Mouse (Mus musculus): ENCODE measurements around the gene BC048679. TPM values are rescaled to one million over a fixed set of nuclear protein-coding genes. Genes with fewer than 3 reads are reported as not detected.
"Not testable (repeated sequence)": the region's sequence is repeated elsewhere in the genome, so short reads cannot be mapped to it uniquely, and the experiment has no call there.

The BC048679 gene
- total RNA-seq, 2 experiments from 2014 or later = not detected

DNA sequence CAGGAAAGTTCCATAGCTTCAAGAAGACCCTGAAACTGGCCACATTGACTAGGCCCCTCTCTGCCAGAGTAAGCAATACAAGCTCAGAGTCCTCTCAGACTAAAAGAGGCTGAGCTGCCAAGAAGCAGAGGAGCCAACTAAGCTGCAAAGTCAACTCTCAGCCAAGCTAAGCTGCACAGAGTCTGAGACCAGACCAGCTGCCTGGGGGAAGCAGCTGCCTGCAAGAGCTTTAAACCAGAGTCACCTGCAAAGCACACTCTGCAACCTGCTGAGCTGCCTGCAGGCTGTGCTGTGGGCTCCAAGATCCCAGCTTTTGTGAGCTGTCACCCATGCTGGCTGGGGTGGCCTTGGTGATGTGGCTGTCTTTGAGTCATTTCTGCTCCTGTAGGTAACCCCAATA lies 19.8 kb downstream of the BC048679 start:
- DNase-seq (ENCODE audit: extremely low spot score in 1 of 2, low spot score in 1 of 2) = not testable (repeated sequence)

- no peak for DNase-seq (ENCODE audit: extremely low spot score in 1 of 2, low spot score in 1 of 2)
Observed at GRCm38 (mm10) chr7:81476833-81477232, 21.2 kb downstream of the BC048679 start.

- peak in 1 of 2 experiments; percentile 19 for DNase-seq (ENCODE audit: extremely low spot score in 1 of 2, low spot score in 1 of 2)
Observed at GRCm38 (mm10) chr7:81475221-81475620, 22.9 kb downstream of the BC048679 start.

DNA sequence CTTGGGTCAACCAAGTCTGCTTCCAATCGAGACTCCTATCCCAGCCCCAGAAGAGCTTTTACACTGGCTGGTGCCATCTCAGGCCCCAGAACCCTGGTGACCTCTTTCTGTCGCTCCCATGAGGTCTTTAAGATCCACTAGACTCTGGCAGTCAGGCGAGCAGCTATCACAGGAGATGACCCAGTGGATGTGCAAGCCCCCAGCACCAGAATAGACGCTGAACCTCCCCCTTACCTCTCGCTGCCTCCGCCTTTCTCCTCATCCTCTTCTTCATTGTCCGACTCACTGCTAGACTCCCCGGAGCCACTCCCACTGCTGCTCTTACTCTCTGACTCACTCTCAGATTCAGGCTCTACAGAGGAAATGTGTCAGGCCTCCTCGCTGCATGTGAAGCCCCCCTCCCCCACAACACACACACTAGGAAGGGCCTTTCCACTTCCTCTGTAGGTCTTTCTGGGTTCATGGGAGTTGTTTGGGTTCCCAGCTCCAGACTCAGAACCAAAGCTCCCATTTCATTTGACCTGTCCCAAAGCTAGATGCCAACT lies 33.1 kb downstream of the BC048679 start:
- peak in 1 of 2 experiments; percentile 4 for DNase-seq (ENCODE audit: extremely low spot score in 1 of 2, low spot score in 1 of 2)

DNA sequence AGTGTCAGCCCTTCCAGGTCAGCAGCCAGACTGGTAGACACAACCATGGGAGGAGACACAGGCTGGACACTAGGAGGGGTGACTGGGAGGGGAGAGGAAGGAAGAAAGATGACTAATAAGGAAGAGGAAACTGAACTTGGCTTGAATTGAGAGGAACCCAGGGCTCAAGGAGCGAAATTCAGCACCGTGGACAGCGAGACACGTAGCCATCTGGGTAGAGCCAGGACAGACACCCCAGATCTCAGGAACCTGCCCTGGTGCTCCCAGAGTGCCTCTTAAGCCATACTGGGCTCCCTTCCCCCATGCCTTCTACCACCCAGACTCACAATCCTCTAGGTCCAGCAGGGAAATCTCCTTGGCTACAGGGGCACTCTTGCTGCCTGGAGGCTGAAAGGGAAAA lies 34.0 kb downstream of the BC048679 start:
- no peak for DNase-seq (ENCODE audit: extremely low spot score in 1 of 2, low spot score in 1 of 2)

GRCm38 (mm10) chr7:81462815-81463214 lies 35.3 kb downstream of the BC048679 start:
- no peak for DNase-seq (ENCODE audit: extremely low spot score in 1 of 2, low spot score in 1 of 2)

DNA sequence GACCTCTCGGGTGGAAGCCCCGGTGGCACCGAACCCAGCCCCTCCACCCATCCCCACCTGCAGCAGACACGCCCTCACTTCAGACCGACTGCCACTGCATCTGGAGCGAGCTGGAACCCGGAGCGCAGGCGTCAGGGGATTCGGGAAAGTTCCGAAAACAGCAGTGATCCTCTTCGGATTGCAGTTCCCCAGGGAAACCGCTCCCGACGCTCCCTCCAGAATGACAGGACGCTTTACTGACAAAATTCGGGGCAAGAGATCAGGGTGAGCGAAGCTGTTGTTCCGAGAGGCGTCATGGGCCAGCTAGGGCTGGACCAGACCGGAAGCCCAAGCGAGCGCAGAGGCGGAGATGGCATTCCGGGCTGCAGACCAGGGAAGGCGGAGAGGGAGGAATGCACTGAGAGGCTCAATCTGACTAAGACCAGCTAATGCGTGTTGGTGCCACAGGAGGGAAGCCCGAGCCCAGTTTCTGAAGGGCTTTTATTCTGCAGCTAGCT lies 42.9 kb downstream of the BC048679 start, which contains the start of gene Cpeb1:
Gene Cpeb1 (minus strand): TSS at position 311 of the 497 bp plus-strand sequence.
- DNase-seq (ENCODE audit: extremely low spot score in 1 of 2, low spot score in 1 of 2) = peak; percentile 44 to 51

DNA sequence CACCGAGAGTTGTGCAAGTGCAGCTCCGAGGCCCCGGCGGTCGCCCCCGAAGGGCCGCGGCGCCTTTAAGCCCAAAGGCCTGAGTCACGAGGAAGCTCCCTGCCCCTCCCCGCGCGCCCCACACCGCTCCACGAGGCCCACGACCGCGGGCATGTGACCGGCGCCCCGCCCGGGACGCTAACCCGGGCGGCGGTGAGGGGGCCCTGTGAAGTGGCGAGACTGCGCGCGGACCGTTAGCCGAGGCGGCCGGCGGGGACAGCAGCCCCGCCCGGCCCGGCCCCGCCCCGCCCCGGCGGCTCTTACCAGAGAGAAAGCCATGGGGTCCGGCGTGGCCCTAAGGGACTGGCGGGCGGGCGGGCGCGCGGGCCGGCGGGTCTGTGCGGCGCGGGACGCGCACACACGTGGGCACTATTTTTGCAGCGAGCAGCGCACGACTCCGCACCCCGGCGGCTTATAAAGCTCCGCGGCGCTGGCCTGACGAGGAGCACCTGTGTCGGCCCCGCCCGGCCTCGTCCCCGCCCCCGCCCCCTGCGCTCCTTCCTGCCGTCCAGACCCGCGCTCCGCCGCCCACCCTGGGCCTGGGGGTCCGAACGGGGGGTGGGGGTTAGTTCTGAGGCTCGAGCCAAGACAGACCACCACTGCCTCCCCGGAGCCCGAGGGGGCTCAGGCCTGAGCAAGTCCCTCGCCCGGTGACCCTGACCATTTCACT lies 43.6 kb downstream of the BC048679 start:
- DNase-seq (ENCODE audit: extremely low spot score in 1 of 2, low spot score in 1 of 2) = peak; percentile 57

DNA sequence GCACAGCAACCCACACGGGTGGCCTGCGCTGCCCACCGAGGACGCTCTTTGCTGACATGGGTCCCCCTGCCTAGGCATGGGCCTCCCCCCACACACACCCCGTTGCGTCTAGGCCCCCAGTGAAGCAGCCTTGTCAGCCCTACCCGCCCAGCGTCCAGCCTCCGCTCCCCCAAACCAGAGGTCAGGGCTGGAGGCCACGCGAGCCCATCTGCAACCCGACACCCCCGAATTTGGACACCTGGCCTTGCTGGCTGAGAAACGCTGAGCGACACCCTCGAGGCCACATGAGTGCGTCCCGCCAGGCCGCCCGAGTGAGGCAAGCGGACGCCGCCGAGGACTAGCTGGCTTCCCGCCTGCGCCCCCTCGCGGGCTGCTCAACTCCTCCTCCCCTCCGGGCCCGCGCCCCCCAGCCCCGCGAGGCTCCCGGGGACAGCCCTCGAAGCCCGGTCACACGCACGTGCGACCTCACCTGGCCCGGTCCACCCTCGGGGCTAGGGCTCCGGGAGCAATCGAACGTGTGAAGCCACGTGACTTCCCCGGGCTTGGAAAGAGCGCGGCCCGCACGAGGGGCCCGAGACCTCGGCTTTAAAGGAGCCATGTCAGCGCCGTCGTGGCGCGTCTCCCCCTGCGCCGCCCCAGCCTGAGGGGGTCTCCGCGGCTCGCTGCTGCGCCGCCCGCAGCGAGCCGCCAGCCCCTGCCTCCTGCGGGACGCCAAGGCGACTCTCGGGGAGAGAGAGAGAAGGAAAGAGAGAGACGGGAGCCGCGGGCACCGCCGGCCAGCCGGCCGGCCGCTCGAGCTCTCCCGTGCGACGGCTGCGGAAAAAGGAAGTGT lies 44.4 kb downstream of the BC048679 start:
- peak; percentile 35 to 40 for DNase-seq (ENCODE audit: extremely low spot score in 1 of 2, low spot score in 1 of 2)

DNA sequence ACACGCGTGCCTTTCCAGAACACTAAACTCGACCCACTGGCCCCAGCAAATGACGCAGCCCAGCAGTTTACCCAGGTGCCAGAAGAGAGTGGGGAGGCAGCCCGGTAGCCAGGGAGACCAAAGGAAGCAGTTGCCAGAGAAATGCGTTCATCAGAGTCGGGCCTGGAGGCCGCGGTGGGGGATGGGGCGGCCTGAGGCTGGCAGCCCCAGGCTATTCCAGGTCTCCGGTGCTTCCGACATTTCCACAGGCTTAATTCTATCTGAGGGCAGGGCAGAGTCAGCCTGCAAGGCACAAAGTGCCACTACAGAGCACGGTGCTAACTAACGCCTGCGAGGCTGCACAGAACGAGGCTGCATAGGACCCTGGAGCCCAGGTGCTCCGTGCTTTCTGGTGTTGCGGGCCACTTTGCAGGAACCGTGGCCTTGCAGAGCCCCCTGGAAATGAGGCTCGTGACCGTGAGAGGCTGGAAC lies 45.1 kb downstream of the BC048679 start:
- DNase-seq (ENCODE audit: extremely low spot score in 1 of 2, low spot score in 1 of 2) = no peak

Other genes with a start within 250 kb of the BC048679 start
- 100 to 1,000 TPM; 560 to 614 TPM for gene Rps17, start 153.0 kb downstream of the BC048679 start, total RNA-seq (2021)
- 10 to 100 TPM; 81.6 to 96.0 TPM for gene Cpeb1, start 42.8 kb downstream of the BC048679 start, total RNA-seq (2021)
- 100 to 1,000 TPM; 161 to 171 TPM for gene Ap3b2, start 4.4 kb downstream of the BC048679 start, total RNA-seq (2021)
- under 1 TPM; 0.23 to 0.34 TPM for gene Fsd2, start 68.7 kb upstream of the BC048679 start, total RNA-seq (2021)
- 10 to 100 TPM; 14.4 to 20.3 TPM for gene Whamm, start 73.0 kb upstream of the BC048679 start, total RNA-seq (2021)
- 10 to 100 TPM; 82.2 to 99.1 TPM for gene Homer2, start 209.2 kb upstream of the BC048679 start, total RNA-seq (2021)

Data from layer of hippocampus, postnatal 25 days (tissue).